Mouse (Mus musculus) splenic B cell, adult 2 months (primary cell): ENCODE results near the gene C1qtnf7.

Experiments
- DNase-seq: peaks from one replicate; pipeline ENCODE4 v3.0.0-alpha.2; 2011; ENCODE audit warnings: low read depth, low spot score
- H3K27me3 ChIP-seq: 2 replicates; pipeline ENCODE4 v1.6.1; 2012; ENCODE audit warnings: mild to moderate bottlenecking, low read length, moderate library complexity, mixed read lengths; ENCODE audit not compliant: control insufficient read depth, poor library complexity, insufficient read depth, severe bottlenecking
- H3K36me3 ChIP-seq: 2 replicates; pipeline ENCODE4 v1.6.1; 2012; ENCODE audit warnings: mild to moderate bottlenecking, low read length, moderate library complexity, mixed read lengths; ENCODE audit not compliant: control insufficient read depth, poor library complexity, insufficient read depth, severe bottlenecking

C1qtnf7 gene

DNA sequence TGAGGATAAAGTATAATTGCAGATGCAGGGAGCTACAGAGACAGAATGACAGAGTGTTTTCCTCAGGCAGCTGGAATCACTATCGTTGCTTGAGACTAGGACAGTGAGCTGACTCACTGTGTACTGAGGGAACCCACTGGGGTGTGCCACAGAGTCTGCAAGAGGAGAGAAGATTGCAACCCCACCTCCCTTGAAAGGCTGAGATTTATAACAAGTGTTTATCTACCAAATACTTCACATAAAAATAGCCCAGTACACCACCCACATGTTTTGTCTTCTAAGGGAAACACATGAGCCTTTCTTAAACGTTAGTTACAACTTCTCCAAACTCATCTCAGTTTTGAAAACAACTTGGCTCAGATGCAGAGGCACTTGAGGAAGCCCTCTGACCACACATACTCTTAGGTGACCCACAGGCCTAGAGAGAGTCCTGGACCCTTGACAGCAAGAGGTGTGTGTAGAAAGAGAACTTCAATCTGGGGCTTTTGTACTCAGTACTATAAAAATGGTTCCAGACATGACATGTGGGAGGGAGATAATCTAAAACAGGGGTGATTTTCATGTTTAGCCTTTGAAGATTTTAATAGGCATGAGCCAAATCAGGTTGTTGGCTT, 46.4 kb downstream of the C1qtnf7 start:
- H3K36me3 ChIP-seq = no peaks in the 10 kb centered on the region
- no peak for DNase-seq
- H3K27me3 ChIP-seq = no peaks in the 10 kb centered on the region

DNA sequence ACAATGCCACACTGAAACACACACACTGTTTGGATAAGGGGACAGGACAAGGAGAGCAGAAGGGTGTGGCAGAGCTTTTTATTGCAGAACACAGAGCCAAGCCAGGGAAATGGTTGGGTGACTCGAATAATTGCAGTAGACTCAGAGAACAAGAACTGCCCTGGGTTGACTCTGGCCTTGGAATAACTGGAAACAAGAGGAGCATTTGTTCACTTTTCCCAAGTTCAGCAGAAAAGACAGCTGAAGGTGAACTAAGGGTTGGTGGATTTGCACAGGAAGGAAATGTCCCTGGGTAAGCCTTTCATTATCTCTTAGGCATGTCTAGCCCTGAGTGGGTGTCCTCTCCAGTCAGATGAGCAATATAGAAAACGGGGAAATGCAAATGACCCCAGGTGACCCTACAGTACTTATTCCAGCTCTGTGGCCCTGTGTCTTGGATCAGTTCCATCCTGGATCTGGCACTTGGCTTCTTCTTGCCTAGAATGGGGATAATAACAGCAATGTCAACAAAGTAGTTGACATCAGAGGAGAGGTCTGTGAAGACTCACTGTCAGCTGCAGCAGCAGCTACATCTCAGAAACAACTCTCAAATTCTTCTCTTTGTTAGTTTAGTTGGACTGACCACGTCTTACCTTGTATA, 54.5 kb downstream of the C1qtnf7 start:
- no peak for DNase-seq
- no peaks in the 10 kb centered on the region for H3K36me3 ChIP-seq
- no peaks in the 10 kb centered on the region for H3K27me3 ChIP-seq

DNA sequence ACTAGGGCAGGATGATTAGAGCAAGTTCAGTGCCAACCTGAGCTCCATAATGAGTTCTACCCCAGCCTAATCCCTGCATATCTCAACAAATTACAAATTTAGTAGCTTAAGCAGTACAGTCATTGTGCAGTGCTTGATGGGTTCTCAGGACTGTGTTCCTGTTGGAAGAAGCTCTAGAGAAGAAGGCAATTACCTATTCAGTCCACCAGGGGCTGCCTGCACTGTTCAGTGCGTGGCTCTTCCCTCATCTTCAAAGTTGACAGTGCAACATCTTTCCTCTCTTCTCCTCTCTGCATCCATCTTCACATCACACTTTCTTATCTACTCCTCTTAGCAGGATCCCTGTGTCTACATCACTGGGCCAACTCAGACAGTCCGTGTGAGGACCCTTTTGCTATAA, 67.5 kb downstream of the C1qtnf7 start:
- no peak for DNase-seq
- H3K27me3 ChIP-seq = no peaks in the 10 kb centered on the region
- H3K36me3 ChIP-seq = no peaks in the 10 kb centered on the region

DNA sequence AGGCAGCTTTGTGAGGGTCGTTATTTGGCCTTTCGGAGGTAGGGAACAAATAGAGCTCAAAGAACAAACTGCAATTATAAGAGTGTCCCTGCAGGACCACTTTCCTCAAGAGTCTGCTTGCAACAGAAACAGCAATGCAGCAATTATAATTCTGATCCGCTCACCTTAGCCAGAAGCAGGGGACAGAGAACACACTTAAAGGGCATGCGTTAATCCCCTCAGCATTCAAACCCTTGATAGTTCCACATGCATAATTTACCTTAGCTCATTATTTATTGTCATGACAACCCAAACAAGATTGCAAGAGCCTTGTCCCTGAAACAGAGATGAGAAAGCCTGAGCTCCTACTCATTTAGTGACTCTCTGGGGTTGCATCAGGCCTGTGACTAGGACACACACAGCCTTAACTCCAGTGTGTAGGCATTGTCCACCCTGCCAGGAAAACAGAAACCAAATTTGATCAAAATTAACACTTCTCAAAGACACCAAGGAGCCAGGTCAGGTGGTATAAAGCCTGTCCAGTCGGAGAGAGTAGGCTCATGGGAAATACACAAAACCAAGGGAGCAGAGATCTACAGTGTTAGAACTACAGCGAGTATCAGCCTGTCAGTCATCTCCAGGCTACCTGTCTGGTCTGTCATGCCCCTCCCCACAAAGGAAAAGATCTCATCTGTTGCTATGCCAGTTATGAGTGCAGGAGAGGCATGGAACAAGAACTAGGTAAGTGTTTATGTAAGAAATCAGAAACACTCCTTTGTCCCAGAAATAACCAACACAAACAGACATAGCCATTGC, 68.2 kb downstream of the C1qtnf7 start:
- no peaks in the 10 kb centered on the region for H3K27me3 ChIP-seq
- H3K36me3 ChIP-seq = no peaks in the 10 kb centered on the region
- DNase-seq = no peak

DNA sequence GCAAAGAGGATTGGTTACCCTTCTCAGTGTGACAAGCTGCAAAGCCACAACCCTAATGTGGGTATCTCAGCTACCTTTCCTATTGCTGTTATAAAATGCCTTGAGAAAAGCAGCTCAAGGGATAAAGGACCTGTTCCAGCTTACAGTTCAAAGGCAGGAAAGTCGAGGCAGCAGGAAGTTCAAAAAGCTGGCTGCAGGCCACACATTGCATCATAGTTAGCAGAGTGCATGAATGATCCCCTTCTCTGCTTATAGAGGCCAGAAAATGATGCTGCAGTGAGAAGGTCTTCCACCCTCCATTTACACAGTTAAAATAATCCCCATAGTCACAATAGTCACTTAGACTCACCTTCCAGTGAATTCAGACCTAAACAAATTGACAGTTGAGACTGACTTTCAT, 69.1 kb downstream of the C1qtnf7 start:
- H3K27me3 ChIP-seq = no peaks in the 10 kb centered on the region
- no peaks in the 10 kb centered on the region for H3K36me3 ChIP-seq
- DNase-seq = no peak

DNA sequence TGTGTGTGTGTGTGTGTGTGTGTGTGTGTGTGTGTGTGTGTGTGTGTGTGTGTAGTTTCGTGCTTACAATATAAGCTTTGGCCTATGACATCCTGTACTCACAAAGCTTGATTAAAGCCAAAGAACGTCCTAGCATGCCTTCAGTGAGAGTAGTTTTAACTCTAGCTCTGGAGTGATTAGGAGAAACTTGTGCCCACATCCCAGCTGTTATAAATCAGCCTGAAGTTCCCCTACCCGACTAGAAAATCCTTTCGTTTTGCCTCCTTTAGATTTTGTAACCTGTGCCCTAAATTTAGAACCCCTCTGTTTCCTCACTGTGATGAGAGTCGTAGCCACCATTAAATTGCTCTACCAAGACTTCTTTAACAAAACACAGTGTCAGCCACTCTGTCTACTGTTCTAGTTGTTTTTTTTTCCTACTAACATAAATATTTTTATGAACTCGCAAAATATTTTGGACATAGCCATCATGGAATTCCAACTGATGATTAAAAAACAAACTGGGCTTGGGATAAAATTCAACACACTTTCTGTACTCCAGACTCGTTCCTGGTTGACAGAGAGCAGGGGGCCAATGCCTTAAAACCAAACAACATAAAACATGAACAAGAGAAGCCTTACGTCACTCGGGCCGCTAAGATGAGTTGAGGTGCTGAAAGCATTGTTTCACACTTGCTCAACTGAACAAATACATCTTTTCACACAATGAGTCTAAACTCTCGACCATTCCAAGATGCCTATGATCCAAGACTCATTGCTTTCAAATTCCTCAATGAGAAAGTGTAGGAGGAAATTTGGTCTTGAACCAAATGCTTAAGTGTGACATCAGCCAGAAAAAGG, 70.3 kb downstream of the C1qtnf7 start:
- Histone ChIP-seq H3K36me3 (no peaks in the 10 kb centered on the region), H3K27me3 (no peaks in the 10 kb centered on the region)
- no peak for DNase-seq

DNA sequence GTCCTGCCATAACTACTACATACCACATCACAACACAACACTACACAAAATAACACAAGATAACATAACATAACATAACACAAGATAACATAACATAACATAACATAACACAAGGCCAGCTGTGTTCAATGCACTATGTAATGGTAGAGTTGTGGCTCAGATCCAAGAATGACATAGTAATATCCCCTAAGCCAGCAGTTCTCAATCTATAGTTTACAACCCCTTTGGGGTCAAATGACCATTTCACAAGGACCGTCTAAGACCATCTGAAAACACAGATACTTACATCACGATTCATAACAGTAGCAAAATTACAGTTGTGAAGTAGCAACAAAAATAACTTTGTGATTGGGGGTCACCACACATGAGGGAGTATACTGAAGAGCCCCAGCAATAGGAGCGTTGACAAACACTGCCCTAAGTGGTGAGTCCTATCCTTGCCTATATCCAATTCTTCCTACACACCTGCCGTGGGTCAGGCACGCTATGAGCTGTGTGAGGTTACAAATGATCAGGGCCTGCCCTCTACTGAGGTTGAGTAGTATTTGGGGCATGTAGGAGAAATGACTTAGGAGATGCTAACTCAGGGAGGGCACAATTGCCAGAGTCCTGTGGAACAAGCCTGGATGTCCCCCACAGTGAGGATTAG, 73.6 kb downstream of the C1qtnf7 start:
- Histone ChIP-seq H3K27me3 (no peaks in the 10 kb centered on the region), H3K36me3 (no peaks in the 10 kb centered on the region)
- DNase-seq = no peak

DNA sequence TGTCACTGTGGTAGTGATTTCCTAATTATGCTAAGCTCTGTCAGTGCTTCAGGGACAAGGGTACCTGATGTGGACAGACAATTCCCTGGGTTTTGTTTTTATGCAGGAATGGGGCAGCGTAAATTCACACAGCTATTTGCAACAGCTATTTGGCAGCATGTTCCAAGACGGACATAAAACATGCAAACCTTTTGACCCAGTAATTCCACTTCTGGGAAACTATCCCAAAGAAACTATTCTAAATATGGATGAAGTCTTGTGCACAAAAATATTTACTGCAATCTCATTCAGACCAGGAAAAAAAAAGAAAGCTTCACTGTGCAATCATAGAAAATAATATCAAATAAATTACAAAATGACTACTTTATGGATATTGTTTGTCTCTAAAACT, 74.1 kb downstream of the C1qtnf7 start:
- Histone ChIP-seq H3K36me3 (no peaks in the 10 kb centered on the region), H3K27me3 (no peaks in the 10 kb centered on the region)
- no peak for DNase-seq

DNA sequence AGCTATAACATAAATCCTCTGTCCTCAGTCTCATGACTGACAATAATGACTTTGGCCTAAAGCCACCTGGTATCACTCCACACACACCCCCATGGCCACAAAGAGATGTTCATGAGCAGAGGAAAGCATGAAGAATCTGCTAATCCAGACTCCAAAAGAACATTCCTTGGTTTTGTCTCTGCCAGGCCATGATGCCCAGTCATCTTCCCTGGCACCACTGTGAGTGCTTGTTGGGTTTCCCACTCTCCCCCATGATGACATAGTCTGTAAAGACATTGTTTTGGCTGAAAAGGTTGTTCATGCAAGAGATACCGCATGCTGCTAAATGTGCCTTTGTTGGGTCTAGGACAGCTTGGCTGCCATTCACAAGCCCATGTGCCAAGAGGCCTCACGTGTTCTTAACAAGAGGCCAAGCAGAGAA, 75.0 kb downstream of the C1qtnf7 start:
- DNase-seq = no peak
- no peaks in the 10 kb centered on the region for H3K27me3 ChIP-seq
- H3K36me3 ChIP-seq = no peaks in the 10 kb centered on the region

DNA sequence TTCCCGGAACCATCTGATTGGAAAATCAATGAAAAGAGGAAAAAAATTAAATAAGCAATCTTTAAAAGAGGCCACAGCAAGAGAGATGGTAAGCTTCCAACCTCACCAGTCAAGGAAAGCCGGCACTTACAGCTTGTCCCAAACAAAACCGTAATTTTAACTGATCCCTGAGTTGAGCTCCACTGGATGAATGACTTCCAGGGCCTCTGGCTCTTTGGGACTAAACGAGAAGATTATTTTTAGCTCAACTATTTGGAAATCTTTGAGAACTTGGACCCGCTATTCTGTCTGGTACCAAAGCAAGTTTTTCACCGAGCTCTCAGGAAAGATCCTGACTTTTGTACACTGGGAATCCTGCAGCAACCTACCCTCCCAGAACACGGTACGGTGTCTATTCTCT, 86.3 kb downstream of the C1qtnf7 start:
- Histone ChIP-seq H3K36me3 (no peaks in the 10 kb centered on the region), H3K27me3 (no peaks in the 10 kb centered on the region)
- no peak for DNase-seq

DNA sequence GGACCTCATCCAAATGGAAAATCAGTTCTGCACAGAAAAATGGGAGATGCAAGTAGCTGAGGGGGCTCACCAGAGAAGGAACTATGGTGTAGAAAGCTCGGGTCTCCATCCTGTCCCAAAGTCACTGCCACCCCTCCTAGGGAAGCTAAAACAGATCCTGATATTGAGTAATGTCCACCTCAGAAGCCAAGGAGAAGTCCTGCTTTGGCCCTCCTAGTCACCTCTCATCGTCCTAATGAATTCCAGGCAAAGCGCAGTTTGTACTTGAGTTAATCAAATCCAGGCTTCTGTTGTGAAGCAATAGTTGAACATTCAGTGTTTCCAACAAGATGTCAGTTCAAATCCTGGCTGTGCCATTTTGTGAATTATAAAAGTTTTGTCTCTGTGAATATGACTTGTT, 87.2 kb downstream of the C1qtnf7 start:
- no peak for DNase-seq
- Histone ChIP-seq H3K36me3 (no peaks in the 10 kb centered on the region), H3K27me3 (no peaks in the 10 kb centered on the region)

DNA sequence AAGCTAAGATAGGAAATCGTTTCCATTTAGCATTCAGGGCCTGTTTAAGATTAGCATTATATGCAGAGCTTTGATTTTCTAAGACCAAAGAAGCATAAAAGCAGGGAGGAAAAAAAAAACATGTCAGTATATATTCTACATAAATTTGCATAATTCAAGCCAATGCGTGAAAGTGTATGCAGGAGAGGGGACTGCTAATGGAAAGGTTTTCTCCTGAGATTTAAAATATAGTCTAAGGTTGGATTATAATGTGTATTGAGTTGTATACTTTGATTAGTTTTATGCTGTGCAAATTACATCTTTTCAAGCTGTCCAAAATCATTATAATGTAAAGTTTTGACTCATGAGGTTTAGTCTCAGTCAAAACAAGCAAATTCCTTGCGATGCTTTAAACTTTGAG, 88.2 kb downstream of the C1qtnf7 start:
- Histone ChIP-seq H3K27me3 (no peaks in the 10 kb centered on the region), H3K36me3 (no peaks in the 10 kb centered on the region)
- no peak for DNase-seq

DNA sequence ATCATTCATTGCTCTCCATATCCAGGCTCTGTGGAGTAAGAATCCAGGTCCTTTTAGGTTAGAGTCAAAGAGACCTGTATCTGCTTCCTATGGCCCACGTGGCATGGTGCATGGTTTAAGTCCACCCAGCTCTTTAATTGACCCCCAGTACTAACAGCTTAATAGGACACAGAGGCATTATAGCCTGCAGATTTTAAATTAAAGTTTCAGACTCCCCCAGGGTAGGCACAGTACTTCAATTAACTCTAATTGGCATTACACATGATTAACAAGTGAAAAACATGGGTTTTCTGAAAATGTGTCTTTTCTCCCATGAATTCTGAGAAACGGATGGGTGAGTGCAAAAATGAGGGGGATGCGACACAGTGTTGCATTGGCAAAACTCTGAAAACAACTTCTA, 92.7 kb downstream of the C1qtnf7 start:
- DNase-seq = no peak
- Histone ChIP-seq H3K27me3 (no peaks in the 10 kb centered on the region), H3K36me3 (no peaks in the 10 kb centered on the region)

DNA sequence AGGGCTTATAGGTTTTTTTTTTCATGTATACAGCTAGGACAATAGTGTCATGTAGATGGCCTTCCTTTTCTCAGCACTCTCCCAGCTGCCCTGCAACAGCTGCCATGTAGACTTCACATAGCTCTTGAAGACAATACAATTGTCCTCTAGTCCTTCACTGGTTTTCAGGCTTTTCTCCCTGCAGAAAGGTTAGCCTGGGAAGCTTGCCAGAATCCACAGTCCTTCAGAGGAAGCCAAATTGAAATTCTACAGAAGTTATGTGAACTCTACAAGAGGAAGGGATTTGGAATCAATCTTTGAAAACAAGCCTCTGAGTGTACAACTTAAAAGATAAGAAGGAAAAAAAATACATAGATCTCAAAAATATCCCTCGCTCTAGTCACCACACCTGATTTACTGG, 94.4 kb downstream of the C1qtnf7 start:
- no peak for DNase-seq
- H3K36me3 ChIP-seq = no peaks in the 10 kb centered on the region
- no peaks in the 10 kb centered on the region for H3K27me3 ChIP-seq
